Mouse (Mus musculus) ES-Bruce4 (cell line): ENCODE measurements around the gene Cdh13.

Experiments used
- CTCF ChIP-seq: IDR thresholded peaks from one replicate; pipeline ENCODE4 v1.8.1; 2011; ENCODE audit warnings: low read depth, low read length
- EP300 ChIP-seq: IDR thresholded peaks from 2 replicates; pipeline ENCODE4 v1.6.1; 2011; ENCODE audit warnings: low read depth, low read length; ENCODE audit not compliant: insufficient read depth
- POLR2A ChIP-seq: IDR thresholded peaks from one replicate; pipeline ENCODE4 v1.8.1; 2011; ENCODE audit warnings: low read length; ENCODE audit not compliant: insufficient read depth

- TF ChIP-seq POLR2A: no peak
- TF ChIP-seq CTCF: no peak
- no peak for TF ChIP-seq EP300
Observed at GRCm38 (mm10) chr8:119269576-119269975, 986.0 kb downstream of the Cdh13 start.
